Mouse (Mus musculus): ENCODE measurements around the gene Atp5j2. TPM values are rescaled to one million over a fixed set of nuclear protein-coding genes. Genes with fewer than 3 reads are reported as not detected.

Atp5j2 gene
- polyA plus RNA-seq, 1 experiment from 2014 or later, result 530 TPM

GRCm38 (mm10) chr5:145139571-145140519 lies 52.0 kb downstream of the Atp5j2 start, which contains the start of the genes Pdap1 and Bud31:
Pdap1 (minus strand) TSS chr5:145140238.
Bud31 (plus strand) TSS chr5:145140362.
- WGBS, result under 1% methylated on average over 84 of the region's 84 CpGs

DNA sequence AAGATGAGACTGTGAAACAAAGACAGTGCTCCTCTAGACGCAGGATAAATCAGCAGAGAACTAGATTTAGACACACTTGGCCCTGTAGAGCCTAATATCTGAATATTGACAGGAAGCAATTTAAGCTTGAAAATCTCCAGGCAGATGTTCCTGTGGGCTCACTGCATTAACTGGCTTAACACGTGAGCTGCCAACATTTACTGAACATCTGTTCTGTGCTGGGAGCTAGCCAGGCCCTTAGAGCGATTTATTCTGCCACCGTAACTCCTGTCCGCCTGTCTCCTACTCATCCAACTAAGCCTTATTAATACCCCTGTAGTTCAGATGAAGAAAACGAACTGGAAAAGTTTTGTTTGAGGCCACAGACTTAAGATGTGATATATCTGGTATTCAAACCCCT lies 53.0 kb downstream of the Atp5j2 start:
- Histone ChIP-seq H3K27ac (peak overlapping the region; percentile 97), H3K4me1 (peaks cover 24% of the 10 kb centered on the region), H3K27me3 (ENCODE audit: low read depth, poor library complexity, severe bottlenecking) (no peaks in the 10 kb centered on the region), H3K9me3 (replicated peaks) (no peaks in the 10 kb centered on the region), H3K4me3 (peak overlapping the region; percentile 95), H3K36me3 (peaks cover 69% of the 10 kb centered on the region)
- DNase-seq (ENCODE audit: low spot score), result no peak
- WGBS, result 20% methylated on average over 6 of the region's 6 CpGs

More at GRCm38 (mm10) chr5:145139571-145140519, 52.0 kb downstream of the Atp5j2 start, which contains the start of the genes Pdap1 and Bud31:
- peaks cover 69% of the 10 kb centered on the region for H3K36me3 ChIP-seq
- peak within 1 kb of the TSS; percentile 95 for H3K4me3 ChIP-seq
- no peaks in the 10 kb centered on the region for H3K27me3 ChIP-seq (ENCODE audit: low read depth, poor library complexity, severe bottlenecking)
- peak within 1 kb of the TSS; percentile 97 for H3K27ac ChIP-seq
- peak; percentile 97 for DNase-seq (ENCODE audit: low spot score)
- no peaks in the 10 kb centered on the region for H3K9me3 ChIP-seq (replicated peaks)
- peaks cover 24% of the 10 kb centered on the region for H3K4me1 ChIP-seq

Other genes starting within 250 kb of the Atp5j2 start
- gene Smurf1, start 226.2 kb downstream of the Atp5j2 start, polyA plus RNA-seq (2016; fragmentation: Nextera tagmentation; extraction: Ambion mirVana), result 15.0 and 19.4 TPM in 2 replicates
- gene Gm4871, start 159.3 kb downstream of the Atp5j2 start, polyA plus RNA-seq (2016; fragmentation: Nextera tagmentation; extraction: Ambion mirVana), result not detected in 2 replicates
- not detected in 2 replicates for gene 1700018F24Rik, start 149.1 kb downstream of the Atp5j2 start, polyA plus RNA-seq (2016; fragmentation: Nextera tagmentation; extraction: Ambion mirVana)
- 111 and 125 TPM in 2 replicates for gene Arpc1a, start 108.2 kb downstream of the Atp5j2 start, polyA plus RNA-seq (2016; fragmentation: Nextera tagmentation; extraction: Ambion mirVana)
- not detected in 2 replicates for gene Kpna7, start 108.0 kb downstream of the Atp5j2 start, polyA plus RNA-seq (2016; fragmentation: Nextera tagmentation; extraction: Ambion mirVana)
- gene Arpc1b, start 77.8 kb downstream of the Atp5j2 start, polyA plus RNA-seq (2016; fragmentation: Nextera tagmentation; extraction: Ambion mirVana), result 148 and 161 TPM in 2 replicates
- gene Pdap1, start 51.8 kb downstream of the Atp5j2 start, polyA plus RNA-seq (2016; fragmentation: Nextera tagmentation; extraction: Ambion mirVana), result 133 and 154 TPM in 2 replicates
- 277 and 305 TPM in 2 replicates for gene Bud31, start 51.7 kb downstream of the Atp5j2 start, polyA plus RNA-seq (2016; fragmentation: Nextera tagmentation; extraction: Ambion mirVana)
- gene Ptcd1, start 25.0 kb downstream of the Atp5j2 start, polyA plus RNA-seq (2016; fragmentation: Nextera tagmentation; extraction: Ambion mirVana), result 18.4 and 21.8 TPM in 2 replicates
- 90.8 and 93.9 TPM in 2 replicates for gene Cpsf4, start 24.8 kb downstream of the Atp5j2 start, polyA plus RNA-seq (2016; fragmentation: Nextera tagmentation; extraction: Ambion mirVana)
- 6.6 and 7.3 TPM in 2 replicates for gene Zkscan14, start 9.8 kb upstream of the Atp5j2 start, polyA plus RNA-seq (2016; fragmentation: Nextera tagmentation; extraction: Ambion mirVana)
- gene Zkscan5, start 12.5 kb upstream of the Atp5j2 start, polyA plus RNA-seq (2016; fragmentation: Nextera tagmentation; extraction: Ambion mirVana), result 16.2 and 20.9 TPM in 2 replicates
- gene Zfp655, start 39.7 kb upstream of the Atp5j2 start, polyA plus RNA-seq (2016; fragmentation: Nextera tagmentation; extraction: Ambion mirVana), result 26.0 and 31.2 TPM in 2 replicates
- 0.43 and 0.67 TPM in 2 replicates for gene Zscan25, start 88.4 kb upstream of the Atp5j2 start, polyA plus RNA-seq (2016; fragmentation: Nextera tagmentation; extraction: Ambion mirVana)
- gene Cyp3a57, start 153.2 kb upstream of the Atp5j2 start, polyA plus RNA-seq (2016; fragmentation: Nextera tagmentation; extraction: Ambion mirVana), result not detected in 2 replicates

All from limb, embryonic 10.5 days (tissue).